Mouse (Mus musculus): Measurements from ENCODE around the gene Dusp1.

Gene Dusp1

DNA sequence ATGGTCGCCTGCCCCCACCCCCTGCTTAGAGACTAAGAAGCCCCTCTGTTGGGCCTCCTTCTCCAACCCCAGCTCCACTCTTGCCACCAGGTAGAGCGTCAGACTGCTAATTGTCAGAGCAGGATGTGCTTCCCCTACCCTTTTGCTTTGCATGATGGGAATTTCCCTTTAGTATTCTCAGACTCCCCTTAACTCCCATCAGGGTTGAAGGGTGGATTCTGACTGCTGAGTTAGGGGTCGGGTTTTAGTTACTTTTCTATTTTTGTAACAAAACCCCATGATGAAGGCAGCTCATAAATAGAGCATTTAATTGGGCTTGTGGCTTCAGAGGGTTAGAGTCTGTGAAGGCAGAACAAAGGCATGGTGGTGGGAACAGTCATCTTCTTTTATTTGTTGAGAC lies 8.9 kb downstream of the Dusp1 start:
- DNase-seq: no peak

DNA sequence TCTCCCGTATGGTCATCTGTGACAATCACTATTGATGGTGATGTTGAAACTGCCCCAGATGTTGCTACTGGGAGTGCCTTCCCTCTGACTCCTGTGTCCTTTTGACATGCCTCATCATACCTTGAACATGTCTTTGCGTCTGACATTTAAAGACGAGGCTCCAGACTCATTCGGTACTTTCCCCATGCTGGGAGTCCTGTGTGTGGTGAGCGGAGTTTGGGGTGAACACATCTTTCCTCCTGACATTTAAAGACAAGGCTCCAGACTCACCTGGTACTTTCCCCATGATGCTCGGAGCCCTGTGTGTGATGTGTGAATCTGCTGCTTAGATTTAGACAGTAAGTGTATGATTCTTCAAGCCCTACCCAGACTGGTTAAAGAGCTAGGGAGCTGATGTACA lies 10.8 kb downstream of the Dusp1 start:
- DNase-seq: no peak

- no peak for DNase-seq
Measured at GRCm38 (mm10) chr17:26549148-26549809, 12.6 kb downstream of the Dusp1 start.

DNA sequence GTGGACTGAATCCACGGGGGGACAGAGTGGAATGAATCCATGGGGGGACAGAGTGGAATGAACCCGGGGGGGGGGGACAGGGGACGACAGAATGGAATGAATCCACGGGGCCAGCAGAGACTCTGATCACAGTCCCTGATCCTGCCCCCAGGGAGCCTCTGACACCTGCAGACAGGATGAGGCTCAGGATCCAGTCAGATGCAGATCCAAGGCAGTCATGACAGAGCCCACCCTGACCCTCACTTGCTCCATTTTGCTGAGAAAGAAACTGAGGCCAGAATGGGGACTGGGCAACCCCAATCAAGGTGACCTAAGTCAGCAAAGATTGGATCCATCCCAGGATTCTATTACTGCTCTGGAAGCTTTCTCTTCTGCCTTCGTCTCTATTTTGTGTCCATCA lies 13.4 kb downstream of the Dusp1 start:
- DNase-seq: no peak

- no peak for DNase-seq
Measured at GRCm38 (mm10) chr17:26547771-26548170, 14.2 kb downstream of the Dusp1 start.

DNA sequence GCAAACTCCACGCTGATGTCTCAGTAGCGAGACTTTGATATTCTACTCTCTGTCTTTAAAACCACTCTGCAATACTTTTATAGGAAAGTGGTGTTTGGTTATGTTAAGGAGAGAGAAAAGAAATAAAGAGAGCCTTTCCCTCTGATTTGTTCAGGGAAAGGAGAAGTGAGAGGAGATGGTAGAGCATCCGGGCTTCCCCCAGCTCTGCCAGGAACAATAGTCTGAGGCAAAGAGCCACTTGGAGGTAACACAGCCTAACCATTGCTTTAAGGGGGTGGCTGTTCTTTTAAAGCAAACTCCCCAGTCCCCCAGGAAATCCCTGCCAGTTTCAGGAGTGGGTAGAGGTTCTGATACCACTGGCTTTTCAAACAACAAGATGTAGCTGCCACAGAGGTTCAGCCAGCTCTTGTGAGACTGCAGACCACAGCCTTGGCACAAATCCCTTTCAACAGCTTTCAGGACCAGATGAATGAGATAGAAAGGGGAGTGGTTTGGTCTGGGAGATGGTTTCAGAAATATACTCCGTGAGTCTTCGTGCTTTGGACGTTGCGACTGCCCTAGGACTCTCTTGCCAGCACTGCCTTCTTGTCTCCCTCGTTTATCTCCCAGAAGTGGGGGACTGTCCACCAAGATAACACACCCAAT lies 17.5 kb downstream of the Dusp1 start:
- DNase-seq: no peak

DNA sequence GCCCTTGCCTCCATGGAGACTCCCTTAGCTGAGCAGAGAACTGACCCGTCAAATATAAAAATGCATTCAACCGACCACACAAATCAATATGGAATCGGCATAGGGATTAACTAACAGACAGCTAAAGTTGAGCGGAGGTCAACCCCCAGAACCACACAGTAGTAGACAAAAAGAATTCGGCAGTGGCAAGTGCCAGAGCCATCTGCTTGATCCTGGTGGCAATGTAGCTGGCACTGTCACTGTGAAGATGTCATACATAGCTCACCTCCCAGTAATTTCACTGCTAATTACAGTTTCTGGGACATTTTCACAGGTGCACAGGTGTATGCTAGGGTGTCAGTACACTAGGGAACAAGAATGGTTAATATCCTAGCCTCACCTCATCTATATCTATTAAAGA lies 21.8 kb downstream of the Dusp1 start:
- DNase-seq: peak; percentile 50

DNA sequence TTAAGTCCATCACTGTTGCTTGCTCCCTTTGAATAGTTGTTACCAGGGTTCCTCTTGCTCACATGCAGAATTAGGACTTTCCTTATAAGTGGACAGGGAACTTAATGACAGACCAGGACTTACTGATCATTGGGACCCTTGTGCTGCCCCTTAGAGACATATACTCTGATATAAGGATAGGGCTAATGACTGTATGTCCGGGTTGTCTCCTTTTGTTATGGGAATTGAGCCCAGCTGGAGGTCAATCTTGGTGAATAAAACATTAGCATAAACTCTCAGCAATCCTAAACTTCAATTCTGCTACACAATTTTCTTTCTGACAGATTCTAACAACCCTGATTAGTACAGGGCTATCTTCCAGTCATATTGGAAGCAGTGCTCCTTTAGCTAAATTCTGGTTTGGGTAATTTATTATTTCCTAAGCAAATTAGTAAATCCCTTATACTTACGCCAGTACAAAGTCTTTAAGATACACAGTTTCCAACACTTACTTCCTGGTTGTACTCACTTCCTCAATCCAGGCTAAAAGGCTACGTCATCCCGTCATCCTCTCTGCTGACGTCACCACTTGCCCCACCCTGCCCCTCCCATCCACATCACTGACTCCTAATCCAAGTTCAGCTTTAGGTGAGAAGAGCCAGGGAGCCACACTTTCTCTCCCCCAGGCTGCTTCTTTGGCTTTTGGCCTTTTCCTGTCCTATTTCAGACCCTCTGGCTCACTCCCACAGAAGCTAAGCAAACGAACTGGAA lies 24.0 kb downstream of the Dusp1 start:
- no peak for DNase-seq

DNA sequence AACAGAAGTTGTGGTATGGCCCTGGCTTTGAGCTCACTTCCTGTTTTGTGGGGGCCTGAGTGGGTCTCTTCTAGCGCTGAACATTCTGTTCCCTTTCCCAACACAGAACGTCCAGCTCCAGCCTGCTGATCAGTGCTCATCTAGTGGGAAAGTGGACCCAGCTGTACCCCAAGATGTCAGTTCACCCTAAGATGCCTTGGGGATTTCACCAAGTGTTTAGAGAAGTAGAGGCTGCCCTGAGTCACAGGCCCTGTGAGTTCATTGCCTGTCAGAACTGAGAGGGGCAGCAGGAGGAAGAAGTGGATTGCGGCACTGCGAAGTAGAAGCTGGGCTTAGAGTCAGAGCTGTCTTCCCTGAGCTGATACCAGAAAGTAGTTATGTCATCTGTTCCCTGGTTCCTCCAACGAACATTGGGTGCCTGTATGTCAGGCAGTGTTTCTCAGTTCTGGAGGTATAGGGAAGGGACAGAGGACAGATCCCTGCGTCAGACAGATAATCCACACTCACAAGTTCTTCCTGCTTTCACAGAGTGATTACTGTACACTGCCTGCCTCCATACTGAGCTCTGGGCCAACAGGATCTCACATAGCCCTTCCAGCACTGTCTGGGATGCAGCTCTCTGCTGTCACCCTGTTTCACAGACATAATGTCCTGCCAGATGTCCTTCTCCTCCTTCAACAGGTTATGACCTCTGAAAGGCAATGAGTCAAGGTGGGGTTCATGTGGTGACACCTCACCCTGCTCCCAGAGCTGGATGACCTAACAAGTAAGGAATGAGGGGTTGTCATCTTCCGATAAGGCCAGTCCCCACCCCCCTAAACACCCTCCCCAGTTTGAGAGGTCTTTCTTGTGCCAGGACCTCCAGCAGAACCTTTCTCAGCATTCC lies 26.4 kb downstream of the Dusp1 start:
- no peak for DNase-seq

GRCm38 (mm10) chr17:26534695-26535094 lies 27.2 kb downstream of the Dusp1 start:
- DNase-seq: no peak

DNA sequence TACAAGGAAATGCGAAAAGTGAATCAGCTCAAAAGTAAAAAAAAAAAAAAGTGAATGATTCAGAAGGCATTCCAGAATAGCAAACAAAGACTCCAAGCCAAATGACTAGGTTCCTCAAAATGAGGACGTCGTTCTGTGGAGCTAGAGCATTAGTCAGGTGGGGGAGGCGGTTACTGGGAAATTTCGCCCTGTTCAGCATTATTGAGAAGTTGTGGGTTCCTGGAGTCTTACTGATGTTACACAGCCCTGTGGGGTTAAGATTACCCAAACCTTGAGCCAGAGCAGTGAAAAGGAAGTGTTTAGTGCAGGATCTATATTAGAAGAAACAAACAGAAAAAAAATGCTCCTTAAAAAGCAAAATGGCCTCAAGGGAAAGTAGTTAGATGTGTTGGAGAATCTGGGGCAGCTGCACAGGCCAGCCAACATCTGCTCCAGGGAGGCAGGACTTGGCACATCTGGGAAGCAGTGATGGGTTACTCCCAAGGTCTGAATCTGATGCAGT lies 28.0 kb downstream of the Dusp1 start:
- DNase-seq: no peak

GRCm38 (mm10) chr17:26532476-26533045 lies 29.4 kb downstream of the Dusp1 start:
- DNase-seq: no peak

- DNase-seq: no peak
Measured at GRCm38 (mm10) chr17:26531395-26532027, 30.4 kb downstream of the Dusp1 start.

- DNase-seq: no peak
Measured at GRCm38 (mm10) chr17:26530590-26531081, 31.3 kb downstream of the Dusp1 start.

DNA sequence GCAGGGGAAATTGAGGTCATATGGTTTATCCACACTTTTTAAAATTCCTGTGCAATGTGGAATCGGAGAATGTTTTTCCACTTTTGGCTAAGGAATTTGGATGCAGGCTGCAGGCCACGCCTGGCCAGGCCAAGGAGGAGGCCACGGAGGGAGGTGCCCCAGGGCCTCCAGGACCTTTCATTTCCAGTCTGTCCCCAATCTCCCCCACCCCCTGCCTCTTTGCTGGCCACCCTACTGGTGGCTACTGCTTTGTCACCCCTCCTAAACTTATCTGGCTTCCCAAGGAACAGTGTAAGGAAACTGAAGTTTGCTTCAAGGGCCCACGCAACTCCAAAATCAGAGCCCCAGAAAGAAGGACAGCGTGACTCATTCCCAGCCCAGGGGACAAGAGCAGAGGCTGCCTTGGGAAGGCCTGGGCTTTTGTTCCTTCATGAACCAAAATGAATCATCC lies 32.1 kb downstream of the Dusp1 start:
- DNase-seq: no peak

DNA sequence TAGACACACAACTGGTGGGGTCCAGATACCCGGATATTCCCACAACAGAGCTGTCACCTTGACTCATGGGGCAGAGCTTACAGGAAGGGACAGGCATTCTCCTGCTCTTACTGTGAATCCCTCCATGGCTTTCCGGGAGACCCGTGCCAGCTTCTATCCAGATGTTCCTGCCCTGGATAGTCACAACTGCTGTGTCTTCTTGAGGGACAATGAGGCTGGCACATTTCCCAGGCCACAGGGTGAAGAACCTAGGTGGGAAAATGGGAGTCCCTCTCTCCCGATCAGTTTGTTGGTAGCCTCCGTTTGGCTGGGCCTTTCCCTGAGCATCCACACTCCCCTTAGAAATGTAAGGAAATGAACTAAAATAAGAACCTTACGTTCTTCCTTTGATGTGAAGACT lies 33.2 kb downstream of the Dusp1 start:
- DNase-seq: no peak

DNA sequence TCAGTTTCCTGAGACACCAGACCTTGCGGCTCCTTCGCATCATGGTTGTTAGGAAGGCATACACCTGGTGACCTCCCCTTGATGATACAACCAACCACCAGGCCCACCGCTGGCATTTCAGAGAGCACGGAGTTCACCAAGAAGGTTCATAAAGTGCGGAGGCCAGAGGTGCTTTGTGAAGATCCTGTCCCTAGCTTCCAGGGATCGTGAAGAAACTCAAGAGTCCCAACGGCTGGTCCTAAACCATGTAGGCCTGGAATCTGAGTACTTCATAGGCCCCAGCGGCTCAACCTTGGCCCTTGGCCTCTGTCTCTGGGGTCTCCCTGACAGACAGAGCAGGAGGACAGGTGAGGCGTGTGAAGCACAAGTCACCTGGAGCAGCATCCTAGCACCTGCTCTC lies 34.6 kb downstream of the Dusp1 start:
- DNase-seq: no peak

GRCm38 (mm10) chr17:26525316-26525715 lies 36.6 kb downstream of the Dusp1 start:
- DNase-seq: peak; percentile 61

DNA sequence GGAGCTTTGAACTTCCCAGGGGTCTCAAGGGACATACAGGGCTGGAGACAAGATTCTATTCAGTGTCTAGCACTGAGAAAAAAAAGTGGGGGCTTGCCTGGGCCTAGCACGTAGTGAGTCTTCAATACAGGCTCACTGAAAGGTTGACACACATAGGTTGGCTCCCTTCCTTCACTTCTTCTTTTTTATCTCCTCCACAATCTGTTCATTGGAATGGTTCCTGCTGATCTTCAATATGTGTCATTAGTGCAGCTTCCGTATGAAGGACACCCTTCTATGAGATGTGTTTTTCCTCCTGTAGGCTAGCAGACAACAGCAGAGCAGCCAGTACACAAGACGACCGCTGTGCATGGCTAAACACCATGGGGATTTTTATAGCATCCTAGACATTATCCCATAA lies 37.1 kb downstream of the Dusp1 start:
- no peak for DNase-seq

DNA sequence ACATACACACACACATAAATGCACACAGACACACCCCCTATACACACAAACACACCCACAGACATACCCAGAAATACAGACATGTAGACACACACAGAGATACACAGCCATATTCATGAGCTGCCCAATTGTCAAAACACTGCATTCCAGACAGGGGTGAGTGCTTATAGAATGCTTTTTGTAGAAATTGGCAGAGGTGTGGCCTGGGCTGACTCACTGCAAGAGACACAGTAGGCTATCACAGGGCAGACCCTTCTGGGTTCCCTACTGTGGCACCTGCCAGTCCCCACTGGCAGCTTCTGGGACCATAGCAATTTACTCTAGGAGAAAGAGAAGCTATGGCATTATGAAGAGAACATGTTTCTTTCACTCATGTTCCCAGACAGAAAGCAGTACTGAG lies 37.6 kb downstream of the Dusp1 start:
- no peak for DNase-seq

- no peak for DNase-seq
Measured at GRCm38 (mm10) chr17:26522711-26523110, 39.2 kb downstream of the Dusp1 start.

GRCm38 (mm10) chr17:26518306-26518705 lies 43.6 kb downstream of the Dusp1 start:
- DNase-seq: no peak
